Mouse (Mus musculus) kidney, embryonic 15.5 days (tissue): ENCODE results near the gene Nmnat2. TPM values are rescaled to one million over a fixed set of nuclear protein-coding genes. Genes with fewer than 3 reads are reported as not detected.
A peak's percentile ranks its signal among the peaks of the same experiment; 100 is the strongest.

Experiments
- ATAC-seq: fragments of 200-750 bp; cut with Nextera tagmentation; replicated peaks from 2 replicates; pipeline ENCODE4 v1.8.0; 2017; ENCODE audit warnings: moderate TSS enrichment; ENCODE audit not compliant: low FRiP score
- H3K27ac ChIP-seq: fragments of 300-500 bp; sonication (generic); 2 replicates; pipeline ENCODE4 v1.5.1; 2015; ENCODE audit warnings: mild to moderate bottlenecking, inconsistent platforms
- H3K27me3 ChIP-seq: fragments of 300-500 bp; sonication (generic); 2 replicates; pipeline ENCODE4 v1.6.1; 2015; ENCODE audit warnings: inconsistent platforms
- H3K36me3 ChIP-seq: fragments of 300-500 bp; sonication (generic); 2 replicates; pipeline ENCODE4 v1.6.1; 2015; ENCODE audit warnings: inconsistent platforms
- H3K4me1 ChIP-seq: fragments of 300-500 bp; sonication (generic); 2 replicates; pipeline ENCODE4 v1.6.1; 2015; ENCODE audit warnings: inconsistent platforms
- H3K4me2 ChIP-seq: fragments of 300-500 bp; sonication (generic); 2 replicates; pipeline ENCODE4 v1.6.1; 2015; ENCODE audit warnings: moderate library complexity, mild to moderate bottlenecking, inconsistent platforms
- H3K4me3 ChIP-seq: fragments of 300-500 bp; sonication (generic); replicated peaks from 2 replicates; pipeline ENCODE4 v1.5.1; 2015; ENCODE audit warnings: mild to moderate bottlenecking, inconsistent platforms
- H3K9ac ChIP-seq: fragments of 300-500 bp; sonication (generic); 2 replicates; pipeline ENCODE4 v1.6.1; 2015; ENCODE audit warnings: mild to moderate bottlenecking, inconsistent platforms
- H3K9me3 ChIP-seq: fragments of 300-500 bp; sonication (generic); replicated peaks from 2 replicates; pipeline ENCODE4 v1.6.1; 2016; ENCODE audit warnings: inconsistent platforms
- WGBS: fragments of 180-500 bp; shearing (Covaris S2); methylation state at CpG from one replicate; pipeline ENCODE4 v1.1.7; 2015; ENCODE audit warnings: mixed read lengths; 5-methylcytosine and 5-hydroxymethylcytosine counted together
- polyA plus RNA-seq: library from polyadenylated mRNA; unstranded; fragments of >200 nt; fragmentation: Nextera tagmentation; extraction: Ambion mirVana; gene quantifications from 2 replicates; pipeline ENCODE4 v1.2.1, GENCODE M21; 2015

The Nmnat2 gene
- polyA plus RNA-seq, 1 experiment from 2014 or later, result 1.9 TPM

- Histone ChIP-seq H3K4me2 (no peak overlapping the region), H3K4me3 (no peak overlapping the region), H3K9me3 (no peaks in the 10 kb centered on the region), H3K27me3 (no peaks in the 10 kb centered on the region), H3K9ac (no peak overlapping the region), H3K27ac (peak overlapping the region; percentile 93), H3K36me3 (0 out of 2 replicates have a peak, but pooled peaks cover 7% of the 10 kb centered on the region), H3K4me1 (peaks cover 35% of the 10 kb centered on the region)
- 56% methylated on average over 5 of the region's 5 CpGs for WGBS
- ATAC-seq, result no peak
Observed at GRCm38 (mm10) chr1:153124502-153124901, 169.7 kb downstream of the Nmnat2 start.

GRCm38 (mm10) chr1:153125287-153126275, 170.8 kb downstream of the Nmnat2 start:
- peak; percentile 95 for ATAC-seq
- 25% methylated on average over 8 of the region's 8 CpGs for WGBS
- Histone ChIP-seq H3K4me1 (peaks cover 35% of the 10 kb centered on the region), H3K27me3 (no peaks in the 10 kb centered on the region), H3K27ac (peak overlapping the region; percentile 93), H3K36me3 (0 out of 2 replicates have a peak, but pooled peaks cover 7% of the 10 kb centered on the region), H3K4me2 (peak overlapping the region; percentile 24; the same call in 1 of the 2 replicates), H3K9me3 (no peaks in the 10 kb centered on the region), H3K4me3 (no peak overlapping the region), H3K9ac (no peak overlapping the region)

GRCm38 (mm10) chr1:153126491-153127381, 171.9 kb downstream of the Nmnat2 start:
- H3K9me3 ChIP-seq, result no peaks in the 10 kb centered on the region
- H3K4me2 ChIP-seq, result no peak overlapping the region
- WGBS, result 64% methylated on average over 15 of the region's 15 CpGs
- H3K27ac ChIP-seq, result peak overlapping the region; percentile 93
- no peak for ATAC-seq
- 0 out of 2 replicates have a peak, but pooled peaks cover 12% of the 10 kb centered on the region for H3K36me3 ChIP-seq
- H3K9ac ChIP-seq, result no peak overlapping the region
- H3K4me1 ChIP-seq, result peaks cover 35% of the 10 kb centered on the region
- no peaks in the 10 kb centered on the region for H3K27me3 ChIP-seq
- H3K4me3 ChIP-seq, result no peak overlapping the region

- Histone ChIP-seq H3K4me3 (no peak overlapping the region), H3K9ac (no peak overlapping the region), H3K27me3 (no peaks in the 10 kb centered on the region; the same call in 1 of the 2 replicates), H3K36me3 (0 out of 2 replicates have a peak, but pooled peaks cover 12% of the 10 kb centered on the region), H3K9me3 (no peaks in the 10 kb centered on the region), H3K27ac (no peak overlapping the region), H3K4me2 (no peak overlapping the region), H3K4me1 (peaks cover 36% of the 10 kb centered on the region)
- 78% methylated on average over 4 of the region's 4 CpGs for WGBS
- ATAC-seq, result no peak
Observed at GRCm38 (mm10) chr1:153127622-153128021, 172.8 kb downstream of the Nmnat2 start.

GRCm38 (mm10) chr1:153128780-153129179, 174.0 kb downstream of the Nmnat2 start:
- H3K36me3 ChIP-seq, result 0 out of 2 replicates have a peak, but pooled peaks cover 7% of the 10 kb centered on the region
- H3K4me1 ChIP-seq, result peaks cover 47% of the 10 kb centered on the region
- ATAC-seq, result no peak
- no peaks in the 10 kb centered on the region; the same call in 1 of the 2 replicates for H3K27me3 ChIP-seq
- H3K9ac ChIP-seq, result no peak overlapping the region
- no peaks in the 10 kb centered on the region for H3K9me3 ChIP-seq
- H3K4me2 ChIP-seq, result no peak overlapping the region
- 70% methylated on average over 8 of the region's 8 CpGs for WGBS
- H3K27ac ChIP-seq, result no peak overlapping the region
- H3K4me3 ChIP-seq, result no peak overlapping the region

- Histone ChIP-seq H3K4me2 (no peak overlapping the region), H3K27ac (no peak overlapping the region), H3K27me3 (no peaks in the 10 kb centered on the region; the same call in 1 of the 2 replicates), H3K9me3 (no peaks in the 10 kb centered on the region), H3K4me1 (peaks cover 50% of the 10 kb centered on the region), H3K36me3 (0 out of 2 replicates have a peak, but pooled peaks cover 4% of the 10 kb centered on the region), H3K4me3 (no peak overlapping the region), H3K9ac (no peak overlapping the region)
- WGBS, result 79% methylated on average over 11 of the region's 11 CpGs
- no peak for ATAC-seq
Observed at GRCm38 (mm10) chr1:153129992-153130713, 175.4 kb downstream of the Nmnat2 start.

- ATAC-seq, result peak; percentile 23; the same call in 1 of the 2 replicates
- Histone ChIP-seq H3K4me1 (peaks cover 27% of the 10 kb centered on the region), H3K4me3 (no peak overlapping the region), H3K9me3 (no peaks in the 10 kb centered on the region), H3K36me3 (peaks cover 7% of the 10 kb centered on the region; the same call in 1 of the 2 replicates), H3K4me2 (no peak overlapping the region), H3K9ac (no peak overlapping the region), H3K27me3 (no peaks in the 10 kb centered on the region; the same call in 1 of the 2 replicates), H3K27ac (peak overlapping the region; percentile 84)
- 18% methylated on average over 9 of the region's 9 CpGs for WGBS
Observed at GRCm38 (mm10) chr1:153133865-153134781, 179.3 kb downstream of the Nmnat2 start.

GRCm38 (mm10) chr1:153136647-153137046, 181.9 kb downstream of the Nmnat2 start:
- H3K4me3 ChIP-seq, result no peak overlapping the region
- peaks cover 3% of the 10 kb centered on the region; the same call in 1 of the 2 replicates for H3K36me3 ChIP-seq
- no peak overlapping the region for H3K27ac ChIP-seq
- no peaks in the 10 kb centered on the region; the same call in 1 of the 2 replicates for H3K27me3 ChIP-seq
- no peak for ATAC-seq
- WGBS, result 70% methylated on average over 13 of the region's 13 CpGs
- H3K4me2 ChIP-seq, result no peak overlapping the region
- peaks cover 46% of the 10 kb centered on the region for H3K4me1 ChIP-seq
- H3K9me3 ChIP-seq, result no peaks in the 10 kb centered on the region
- H3K9ac ChIP-seq, result no peak overlapping the region

- Histone ChIP-seq H3K27ac (no peak overlapping the region), H3K9ac (no peak overlapping the region), H3K9me3 (no peaks in the 10 kb centered on the region), H3K4me3 (no peak overlapping the region), H3K27me3 (no peaks in the 10 kb centered on the region), H3K36me3 (peaks cover 3% of the 10 kb centered on the region; the same call in 1 of the 2 replicates), H3K4me1 (peaks cover 42% of the 10 kb centered on the region), H3K4me2 (no peak overlapping the region)
- WGBS, result 68% methylated on average over 5 of the region's 5 CpGs
- no peak for ATAC-seq
Observed at GRCm38 (mm10) chr1:153138486-153138885, 183.7 kb downstream of the Nmnat2 start.

GRCm38 (mm10) chr1:153139635-153140034, 184.8 kb downstream of the Nmnat2 start:
- Histone ChIP-seq H3K4me1 (peaks cover 42% of the 10 kb centered on the region), H3K9ac (no peak overlapping the region), H3K27ac (no peak overlapping the region), H3K9me3 (no peaks in the 10 kb centered on the region), H3K27me3 (no peaks in the 10 kb centered on the region), H3K4me2 (no peak overlapping the region), H3K36me3 (peaks cover 3% of the 10 kb centered on the region; the same call in 1 of the 2 replicates), H3K4me3 (no peak overlapping the region)
- WGBS, result 77% methylated on average over 7 of the region's 7 CpGs
- no peak for ATAC-seq
